Mouse (Mus musculus) forebrain, postnatal 0 days (tissue): ENCODE data around the gene Il23a. TPM values are rescaled to one million over a fixed set of nuclear protein-coding genes. Genes with fewer than 3 reads are reported as not detected.
"Not testable (repeated sequence)": the region's sequence is repeated elsewhere in the genome, so short reads cannot be mapped to it uniquely, and the experiment has no call there.

Experiments
- ATAC-seq: fragments of 200-750 bp; cut with Nextera tagmentation; 2 replicates; pipeline ENCODE4 v1.8.0; 2017; ENCODE audit warnings: mild to moderate bottlenecking, moderate library complexity
- DNase-seq: peaks from one replicate; pipeline ENCODE4 v3.0.0-alpha.2; 2015
- H3K27ac ChIP-seq: fragments of 300-500 bp; sonication (generic); 2 replicates; pipeline ENCODE4 v1.5.1; 2014; ENCODE audit warnings: low read depth, mild to moderate bottlenecking, antibody characterized with exemption, low read length, moderate library complexity, mixed read lengths
- H3K27me3 ChIP-seq: fragments of 300-500 bp; sonication (generic); 2 replicates; pipeline ENCODE4 v1.6.1; 2014; ENCODE audit warnings: mild to moderate bottlenecking, low read length, mixed read lengths; ENCODE audit not compliant: insufficient read depth
- H3K36me3 ChIP-seq: fragments of 300-500 bp; sonication (generic); 2 replicates; pipeline ENCODE4 v1.6.1; 2014; ENCODE audit warnings: mild to moderate bottlenecking, moderate library complexity; ENCODE audit not compliant: insufficient read depth
- H3K4me1 ChIP-seq: fragments of 300-500 bp; sonication (generic); 2 replicates; pipeline ENCODE4 v1.6.1; 2014; ENCODE audit warnings: antibody characterized with exemption; ENCODE audit not compliant: insufficient read depth
- H3K4me2 ChIP-seq: fragments of 300-500 bp; sonication (generic); 2 replicates; pipeline ENCODE4 v1.6.1; 2014; ENCODE audit warnings: low read depth, mild to moderate bottlenecking, moderate library complexity
- H3K4me3 ChIP-seq: fragments of 300-500 bp; sonication (generic); 2 replicates; pipeline ENCODE4 v1.5.1; 2014; ENCODE audit warnings: low read depth, low read length, mixed read lengths
- H3K9ac ChIP-seq: fragments of 300-500 bp; sonication (generic); 2 replicates; pipeline ENCODE4 v1.6.1; 2014; ENCODE audit warnings: mild to moderate bottlenecking
- H3K9me3 ChIP-seq: fragments of 300-500 bp; sonication (generic); 2 replicates; pipeline ENCODE4 v1.6.1; 2016; ENCODE audit warnings: low read length
- CTCF ChIP-seq: sonication (generic); IDR thresholded peaks from 2 replicates; pipeline ENCODE4 v1.5.1; 2016; ENCODE audit warnings: antibody characterized with exemption, control low read depth, low read depth
- WGBS: fragments of 180-500 bp; shearing (Covaris S2); extraction: QIAGEN DNeasy Blood & Tissue Kit; methylation state at CpG from one replicate; pipeline ENCODE4 v1.1.7; 2014; 5-methylcytosine and 5-hydroxymethylcytosine counted together
- polyA plus RNA-seq: library from polyadenylated mRNA; unstranded; fragments of >200 nt; fragmentation: Nextera tagmentation; extraction: Ambion mirVana; gene quantifications from 2 replicates; pipeline ENCODE4 v1.2.1, GENCODE M21; 2015
- total RNA-seq: library from RNA; depleted of rRNA; stranded (reverse); fragments of >200 nt; gene quantifications from 2 replicates; pipeline ENCODE4 v1.2.3, GENCODE M21; 2014

The Il23a gene
- total and polyA plus RNA-seq, 2 experiments from 2014 or later, result not detected

GRCm38 (mm10) chr10:128278158-128278557, 20.4 kb downstream of the Il23a start:
- Histone ChIP-seq H3K4me3 (no peak overlapping the region), H3K9ac (no peak overlapping the region), H3K36me3 (peaks cover 46% of the 10 kb centered on the region), H3K9me3 (no peaks in the 10 kb centered on the region), H3K4me1 (no peaks in the 10 kb centered on the region), H3K4me2 (no peak overlapping the region), H3K27ac (no peak overlapping the region), H3K27me3 (no peaks in the 10 kb centered on the region)
- DNase-seq, result no peak
- TF ChIP-seq CTCF, result no peak
- WGBS, result 60% methylated on average over 6 of the region's 6 CpGs
- ATAC-seq, result no peak

GRCm38 (mm10) chr10:128275374-128275773, 23.2 kb downstream of the Il23a start:
- not testable (repeated sequence) for DNase-seq, H3K9ac ChIP-seq, H3K27me3 ChIP-seq, H3K27ac ChIP-seq, H3K4me3 ChIP-seq, ATAC-seq, H3K9me3 ChIP-seq, H3K4me2 ChIP-seq, H3K4me1 ChIP-seq
- WGBS, result 91% methylated on average over 1 of the region's 1 CpGs
- peaks cover 26% of the 10 kb centered on the region for H3K36me3 ChIP-seq

- ATAC-seq, H3K4me3 ChIP-seq, H3K9ac ChIP-seq, H3K27ac ChIP-seq, H3K4me2 ChIP-seq, H3K27me3 ChIP-seq, H3K9me3 ChIP-seq, H3K4me1 ChIP-seq, DNase-seq: not testable (repeated sequence)
- peaks cover 12% of the 10 kb centered on the region; the same call in 1 of the 2 replicates for H3K36me3 ChIP-seq
- 93% methylated on average over 4 of the region's 7 CpGs for WGBS
These were observed 25.6 kb downstream of the Il23a start for GRCm38 (mm10) chr10:128272819-128273439.

- Histone ChIP-seq H3K4me2 (no peak overlapping the region), H3K9me3 (no peaks in the 10 kb centered on the region), H3K9ac (no peak overlapping the region), H3K36me3 (peaks cover 6% of the 10 kb centered on the region; the same call in 1 of the 2 replicates), H3K4me1 (0 out of 2 replicates have a peak, but pooled peaks cover 4% of the 10 kb centered on the region), H3K27me3 (no peaks in the 10 kb centered on the region), H3K27ac (no peak overlapping the region), H3K4me3 (no peak overlapping the region)
- 66% methylated on average over 2 of the region's 2 CpGs for WGBS
- no peak for ATAC-seq
- TF ChIP-seq CTCF, result peak; percentile 25; the same call in 1 of the 2 replicates
- no peak for DNase-seq
These were observed 26.7 kb downstream of the Il23a start for GRCm38 (mm10) chr10:128271883-128272282.

- Histone ChIP-seq H3K4me1 (0 out of 2 replicates have a peak, but pooled peaks cover 4% of the 10 kb centered on the region), H3K4me2 (peak overlapping the region; percentile 52), H3K9me3 (no peaks in the 10 kb centered on the region), H3K4me3 (peak overlapping the region; percentile 75), H3K36me3 (no peaks in the 10 kb centered on the region), H3K9ac (peak overlapping the region; percentile 65), H3K27me3 (no peaks in the 10 kb centered on the region), H3K27ac (peak overlapping the region; percentile 79)
- no peak for ATAC-seq
- no peak for DNase-seq
- WGBS, result 40% methylated on average over 7 of the region's 7 CpGs
- TF ChIP-seq CTCF, result no peak
These were observed 27.7 kb downstream of the Il23a start for GRCm38 (mm10) chr10:128270866-128271265.

- Histone ChIP-seq H3K4me2 (peak within 1 kb of the TSS; percentile 52), H3K4me3 (peak within 1 kb of the TSS; percentile 75), H3K9ac (peak within 1 kb of the TSS; percentile 65), H3K27ac (peak within 1 kb of the TSS; percentile 79), H3K9me3 (no peaks in the 10 kb centered on the region), H3K27me3 (no peaks in the 10 kb centered on the region), H3K36me3 (no peaks in the 10 kb centered on the region), H3K4me1 (0 out of 2 replicates have a peak, but pooled peaks cover 4% of the 10 kb centered on the region)
- peak; percentile 99 for ATAC-seq
- peak; percentile 96 for DNase-seq
- no peak for TF ChIP-seq CTCF
- WGBS, result under 1% methylated on average over 43 of the region's 43 CpGs
These were observed 28.2 kb downstream of the Il23a start, which contains the start of gene Stat2 for GRCm38 (mm10) chr10:128270287-128270841. Gene Stat2 (plus strand): TSS chr10:128270559.

GRCm38 (mm10) chr10:128269206-128269910, 29.2 kb downstream of the Il23a start:
- Histone ChIP-seq H3K27ac (no peak overlapping the region), H3K36me3 (no peaks in the 10 kb centered on the region), H3K4me2 (no peak overlapping the region), H3K9me3 (no peaks in the 10 kb centered on the region), H3K4me3 (no peak overlapping the region), H3K27me3 (no peaks in the 10 kb centered on the region), H3K4me1 (0 out of 2 replicates have a peak, but pooled peaks cover 4% of the 10 kb centered on the region), H3K9ac (no peak overlapping the region)
- TF ChIP-seq CTCF, result no peak
- no peak for ATAC-seq
- whole genome bisulfite sequencing, result 89% methylated on average over 16 of the region's 16 CpGs
- no peak for DNase-seq
